14 mouse cellular contexts compared by ENCODE assay signal in the genomic region with DNA sequence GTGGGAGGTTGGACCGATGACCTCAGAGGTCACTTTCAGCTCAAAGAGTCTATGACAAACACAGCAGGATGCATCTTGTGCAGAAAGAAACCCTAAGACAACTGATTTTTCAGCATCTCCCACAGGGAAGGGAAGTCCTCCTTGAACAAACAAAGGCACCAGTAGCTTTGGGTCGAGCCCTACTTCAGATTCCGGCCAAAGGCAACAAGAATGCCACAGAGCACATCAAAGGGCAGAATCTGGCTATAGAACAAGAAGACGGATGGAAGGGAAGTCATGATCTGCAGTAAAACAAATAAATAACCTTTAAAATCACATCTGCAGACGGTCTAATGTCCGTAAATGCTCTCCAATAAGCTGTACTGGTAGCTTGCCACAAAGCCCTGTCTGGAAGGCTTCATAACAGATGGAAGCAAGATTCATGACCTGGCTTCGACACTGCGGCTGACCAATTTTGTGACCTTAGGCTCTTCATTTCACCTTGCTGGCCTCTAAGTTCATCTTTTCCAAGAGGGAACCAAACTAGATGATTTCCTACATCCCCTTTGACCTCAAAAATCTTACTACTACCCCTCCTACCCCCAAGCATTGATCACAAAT.
DNase-seq lines count a peak whose midpoint lies in the region; ATAC-seq and TF ChIP-seq lines count a peak whose summit lies in the region.
"Had no signal": no experiment of that assay in that cellular context is flagged by ENCODE, and none has a peak within 500 bp of the region (broad histone marks: within the 10 kb centered on the region; RNA-seq: fewer than 3 reads in every experiment).

No protein-coding gene starts in this region.

- no peak overlapping the region for H3K9ac ChIP-seq in lung, embryonic 14.5 days
- H3K9ac ChIP-seq: hindbrain, embryonic 13.5 days; liver, embryonic 15.5 days had no signal

- H3K4me3 ChIP-seq in lung, embryonic 14.5 days (ENCODE audit: low read depth, low read length) = no peak overlapping the region
- H3K4me3 ChIP-seq in lung, adult 2 months (replicated peaks; ENCODE audit: extremely low read depth, low read depth, low read length) = no peak overlapping the region
- H3K4me3 ChIP-seq: erythroblast, embryonic 14.5 days; hindbrain, embryonic 13.5 days; liver, embryonic 15.5 days had no signal

- H3K4me1 ChIP-seq in lung, embryonic 14.5 days (ENCODE audit: insufficient read depth) = no peaks in the 10 kb centered on the region
- no peaks in the 10 kb centered on the region for H3K4me1 ChIP-seq in lung, adult 2 months (ENCODE audit: control insufficient read depth, insufficient read depth, low read length)
- H3K4me1 ChIP-seq: hindbrain, embryonic 13.5 days; liver, embryonic 15.5 days had no signal

- H3K27me3 ChIP-seq in lung, embryonic 14.5 days (ENCODE audit: insufficient read depth, low read length) = no peaks in the 10 kb centered on the region
- H3K27me3 ChIP-seq: hindbrain, embryonic 13.5 days; liver, embryonic 15.5 days had no signal

- no peak overlapping the region for H3K4me2 ChIP-seq in lung, embryonic 14.5 days
- H3K4me2 ChIP-seq: hindbrain, embryonic 13.5 days; liver, embryonic 15.5 days had no signal

- no peak for TF ChIP-seq CTCF in lung, embryonic 14.5 days (IDR thresholded peaks at IDR 0.05; ENCODE audit: low read depth)
- no peak for TF ChIP-seq CTCF in lung, adult 2 months (IDR thresholded peaks at IDR 0.05; ENCODE audit: insufficient read depth, low read length)

- no peaks in the 10 kb centered on the region for H3K9me3 ChIP-seq in lung, embryonic 14.5 days (ENCODE audit: low read depth, low read length)
- H3K9me3 ChIP-seq: hindbrain, embryonic 13.5 days; liver, embryonic 15.5 days had no signal

- ATAC-seq in lung, embryonic 14.5 days (ENCODE audit: insufficient read depth) = no peak

- no peak overlapping the region for H3K27ac ChIP-seq in lung, embryonic 14.5 days (ENCODE audit: low read depth)
- H3K27ac ChIP-seq: hindbrain, embryonic 13.5 days; liver, embryonic 15.5 days had no signal

- 50% methylated on average over 8 of the region's 8 CpGs for WGBS in lung, embryonic 14.5 days
- 67% methylated on average over 8 of the region's 8 CpGs for WGBS in lung, adult 2 months

- peak; percentile 5 for DNase-seq in gastrocnemius, postnatal 14 days
- DNase-seq in gastrocnemius, postnatal 10 days = no peak
- DNase-seq in lung, embryonic 14.5 days = peak; percentile 31
- no peak for DNase-seq in lung, adult 2 months
- DNase-seq in embryo, embryonic 9.5 days (ENCODE audit: extremely low spot score) = peak; percentile 53
- DNase-seq in kidney, postnatal 36 days = peak; percentile 16 to 35
- no peak for DNase-seq in lung, postnatal 36 days
- DNase-seq: cerebellum, adult 8-10 months; layer of hippocampus, postnatal 36 days; lung, postnatal 4 days; thymus, adult 2 months had no signal

- H3K36me3 ChIP-seq in lung, embryonic 14.5 days (ENCODE audit: insufficient read depth) = no peaks in the 10 kb centered on the region
- H3K36me3 ChIP-seq: hindbrain, embryonic 13.5 days; liver, embryonic 15.5 days had no signal

- TF ChIP-seq POLR2A in lung, adult 2 months (IDR thresholded peaks at IDR 0.05; ENCODE audit: borderline replicate concordance, extremely low read depth, low read depth, low read length) = no peak

- intact Hi-C loops in gastrocnemius, postnatal 14 days (cut with DNase I; ENCODE audit: low total_unique reads) = no loop called here

Comparison
In these comparisons a context has a peak if more than half of its experiments do, and no peak if none do; other contexts are left out.
1. DNase-seq: peak in gastrocnemius, postnatal 14 days (single experiment), lung, embryonic 14.5 days (single experiment), embryo, embryonic 9.5 days (single experiment) and kidney, postnatal 36 days (2 of 2); none in gastrocnemius, postnatal 10 days (single experiment), lung, adult 2 months (single experiment) and lung, postnatal 36 days (single experiment).